Mouse (Mus musculus): ENCODE data around the gene Lasp1. TPM values are rescaled to one million over a fixed set of nuclear protein-coding genes. Genes with fewer than 3 reads are reported as not detected.

The Lasp1 gene
- polyA plus RNA-seq, 1 experiment from 2014 or later = 84.0 TPM

- 66% methylated on average over 11 of the region's 11 CpGs for WGBS
- TF ChIP-seq CTCF (IDR thresholded peaks at IDR 0.05; ENCODE audit: low read depth) (no peak), EP300 (optimal IDR thresholded peaks at IDR 0.05) (no peak)
- DNase-seq (ENCODE audit: low spot score) (no peak), ATAC-seq (ENCODE audit: low FRiP score, low TSS enrichment) (no peak)
- Histone ChIP-seq H3K4me3 (ENCODE audit: low read depth, low read length) (no peak overlapping the region), H3K4me2 (replicated peaks; ENCODE audit: low read depth) (no peak overlapping the region), H3K27ac (replicated peaks) (peak overlapping the region; percentile 56; the same call in 1 of the 2 replicates), H3K36me3 (ENCODE audit: control insufficient read depth, insufficient read depth, low read length) (peaks cover 2% of the 10 kb centered on the region; the same call in 1 of the 2 replicates), H3K4me1 (replicated peaks; ENCODE audit: control insufficient read depth, insufficient read depth) (peaks cover 13% of the 10 kb centered on the region), H3K9me3 (ENCODE audit: control insufficient read depth, low read length) (no peaks in the 10 kb centered on the region), H3K9ac (ENCODE audit: low read length) (peak overlapping the region; percentile 13; the same call in 1 of the 2 replicates), H3K27me3 (ENCODE audit: control insufficient read depth, insufficient read depth, low read length) (no peaks in the 10 kb centered on the region)
Observed at GRCm38 (mm10) chr11:97815736-97816135, 16.9 kb downstream of the Lasp1 start.

GRCm38 (mm10) chr11:97816176-97816575, 17.4 kb downstream of the Lasp1 start:
- peaks cover 13% of the 10 kb centered on the region for H3K4me1 ChIP-seq (replicated peaks; ENCODE audit: control insufficient read depth, insufficient read depth)
- H3K9me3 ChIP-seq (ENCODE audit: control insufficient read depth, low read length) = no peaks in the 10 kb centered on the region
- 47% methylated on average over 5 of the region's 5 CpGs for WGBS
- H3K27ac ChIP-seq (replicated peaks) = peak overlapping the region; percentile 56
- H3K9ac ChIP-seq (ENCODE audit: low read length) = no peak overlapping the region
- no peak overlapping the region for H3K4me2 ChIP-seq (replicated peaks; ENCODE audit: low read depth)
- peaks cover 2% of the 10 kb centered on the region; the same call in 1 of the 2 replicates for H3K36me3 ChIP-seq (ENCODE audit: control insufficient read depth, insufficient read depth, low read length)
- DNase-seq (ENCODE audit: low spot score) (no peak), ATAC-seq (ENCODE audit: low FRiP score, low TSS enrichment) (no peak)
- H3K27me3 ChIP-seq (ENCODE audit: control insufficient read depth, insufficient read depth, low read length) = no peaks in the 10 kb centered on the region
- TF ChIP-seq CTCF (IDR thresholded peaks at IDR 0.05; ENCODE audit: low read depth) = no peak
- no peak for TF ChIP-seq EP300 (optimal IDR thresholded peaks at IDR 0.05)
- no peak overlapping the region for H3K4me3 ChIP-seq (ENCODE audit: low read depth, low read length)

DNA sequence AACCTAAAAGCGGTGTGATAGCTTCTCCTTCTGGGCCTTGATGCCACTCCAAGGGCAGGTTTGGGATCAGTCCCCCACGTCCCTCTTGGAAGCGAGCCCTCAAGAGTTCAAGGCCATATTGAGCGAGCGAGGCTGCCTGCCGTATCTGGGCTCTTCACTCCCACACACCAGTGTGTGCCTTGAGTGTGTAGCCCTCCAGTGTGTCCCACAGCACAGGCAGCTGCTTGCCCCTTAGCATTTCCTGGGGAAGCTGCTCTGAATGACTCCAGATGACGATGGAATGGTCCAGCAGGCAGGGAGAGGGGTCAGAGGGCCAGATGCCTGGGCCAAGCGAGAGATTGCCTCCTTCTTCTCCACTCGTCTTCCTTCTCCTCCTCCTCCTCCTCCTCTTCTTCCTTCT, 18.1 kb downstream of the Lasp1 start:
- TF ChIP-seq CTCF (IDR thresholded peaks at IDR 0.05; ENCODE audit: low read depth) (no peak), EP300 (optimal IDR thresholded peaks at IDR 0.05) (no peak)
- no peak overlapping the region for H3K9ac ChIP-seq (ENCODE audit: low read length)
- no peaks in the 10 kb centered on the region for H3K9me3 ChIP-seq (ENCODE audit: control insufficient read depth, low read length)
- no peak for ATAC-seq (ENCODE audit: low FRiP score, low TSS enrichment)
- H3K4me3 ChIP-seq (ENCODE audit: low read depth, low read length) = no peak overlapping the region
- H3K36me3 ChIP-seq (ENCODE audit: control insufficient read depth, insufficient read depth, low read length) = peaks cover 6% of the 10 kb centered on the region; the same call in 1 of the 2 replicates
- H3K4me1 ChIP-seq (replicated peaks; ENCODE audit: control insufficient read depth, insufficient read depth) = peaks cover 13% of the 10 kb centered on the region
- DNase-seq (ENCODE audit: low spot score) = no peak
- H3K4me2 ChIP-seq (replicated peaks; ENCODE audit: low read depth) = no peak overlapping the region
- WGBS = 56% methylated on average over 9 of the region's 9 CpGs
- peak overlapping the region; percentile 63 for H3K27ac ChIP-seq (replicated peaks)
- no peaks in the 10 kb centered on the region for H3K27me3 ChIP-seq (ENCODE audit: control insufficient read depth, insufficient read depth, low read length)

DNA sequence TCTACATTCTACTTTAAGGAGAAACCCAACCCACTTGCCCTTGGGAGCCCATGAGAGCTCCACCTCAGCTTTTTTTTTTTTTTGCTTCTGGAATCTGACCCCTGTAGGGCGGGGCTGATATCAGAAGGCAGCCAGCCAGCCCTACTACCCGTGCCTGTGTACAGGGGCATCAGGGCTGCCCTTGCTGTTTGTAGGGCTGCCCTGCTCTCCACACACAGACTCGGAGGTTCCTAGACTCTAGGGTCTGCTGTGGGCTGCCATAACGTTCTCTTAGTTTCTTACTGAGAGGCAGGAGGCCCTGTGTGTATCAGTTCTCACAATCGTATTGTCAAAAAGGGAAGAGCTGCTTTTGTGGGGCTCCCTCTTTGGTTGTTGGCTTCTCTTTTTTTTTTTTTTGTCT, 18.6 kb downstream of the Lasp1 start:
- H3K4me3 ChIP-seq (ENCODE audit: low read depth, low read length) = no peak overlapping the region
- no peak overlapping the region for H3K9ac ChIP-seq (ENCODE audit: low read length)
- H3K4me1 ChIP-seq (replicated peaks; ENCODE audit: control insufficient read depth, insufficient read depth) = peaks cover 12% of the 10 kb centered on the region
- peak overlapping the region; percentile 56 for H3K27ac ChIP-seq (replicated peaks)
- 35% methylated on average over 5 of the region's 5 CpGs for WGBS
- TF ChIP-seq EP300 (optimal IDR thresholded peaks at IDR 0.05) = no peak
- no peak for TF ChIP-seq CTCF (IDR thresholded peaks at IDR 0.05; ENCODE audit: low read depth)
- peaks cover 6% of the 10 kb centered on the region; the same call in 1 of the 2 replicates for H3K36me3 ChIP-seq (ENCODE audit: control insufficient read depth, insufficient read depth, low read length)
- DNase-seq (ENCODE audit: low spot score) = peak; percentile 76
- no peak overlapping the region for H3K4me2 ChIP-seq (replicated peaks; ENCODE audit: low read depth)
- H3K27me3 ChIP-seq (ENCODE audit: control insufficient read depth, insufficient read depth, low read length) = no peaks in the 10 kb centered on the region
- peak; percentile 31 for ATAC-seq (ENCODE audit: low FRiP score, low TSS enrichment)
- no peaks in the 10 kb centered on the region for H3K9me3 ChIP-seq (ENCODE audit: control insufficient read depth, low read length)

GRCm38 (mm10) chr11:97818003-97818402, 19.2 kb downstream of the Lasp1 start:
- Histone ChIP-seq H3K9ac (ENCODE audit: low read length) (no peak overlapping the region), H3K4me1 (replicated peaks; ENCODE audit: control insufficient read depth, insufficient read depth) (peaks cover 9% of the 10 kb centered on the region)

DNA sequence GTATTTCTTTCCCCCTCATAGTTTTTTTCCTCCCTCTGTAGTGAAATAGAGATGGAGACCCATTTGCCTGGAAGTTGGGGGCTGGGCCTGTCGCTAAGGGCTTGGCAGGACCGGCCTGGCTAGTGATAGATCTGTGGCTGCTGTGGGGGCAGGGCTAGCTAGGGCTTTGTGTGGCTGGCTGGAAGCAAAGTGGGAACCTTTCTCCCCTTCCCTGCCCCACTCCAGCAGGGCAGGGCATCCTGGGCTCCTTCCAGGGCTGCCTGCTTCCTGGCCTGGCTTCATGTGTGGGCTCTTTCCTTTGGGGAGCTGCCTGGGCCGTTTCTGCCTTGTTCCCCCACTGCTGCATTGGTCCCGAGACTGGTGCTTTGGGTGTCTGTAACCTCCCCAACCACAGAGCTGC, 19.8 kb downstream of the Lasp1 start:
- H3K36me3 ChIP-seq (ENCODE audit: control insufficient read depth, insufficient read depth, low read length) = peaks cover 6% of the 10 kb centered on the region; the same call in 1 of the 2 replicates
- H3K4me3 ChIP-seq (ENCODE audit: low read depth, low read length) = no peak overlapping the region
- ATAC-seq (ENCODE audit: low FRiP score, low TSS enrichment) = peak; percentile 41; the same call in 1 of the 2 replicates
- no peak overlapping the region for H3K4me2 ChIP-seq (replicated peaks; ENCODE audit: low read depth)
- no peaks in the 10 kb centered on the region for H3K27me3 ChIP-seq (ENCODE audit: control insufficient read depth, insufficient read depth, low read length)
- peak; percentile 77 for DNase-seq (ENCODE audit: low spot score)
- no peaks in the 10 kb centered on the region for H3K9me3 ChIP-seq (ENCODE audit: control insufficient read depth, low read length)
- TF ChIP-seq EP300 (optimal IDR thresholded peaks at IDR 0.05) (no peak), CTCF (IDR thresholded peaks at IDR 0.05; ENCODE audit: low read depth) (no peak)
- peak overlapping the region; percentile 70 for H3K27ac ChIP-seq (replicated peaks)
- H3K9ac ChIP-seq (ENCODE audit: low read length) = no peak overlapping the region
- peaks cover 9% of the 10 kb centered on the region for H3K4me1 ChIP-seq (replicated peaks; ENCODE audit: control insufficient read depth, insufficient read depth)
- WGBS = 12% methylated on average over 4 of the region's 4 CpGs

More at GRCm38 (mm10) chr11:97818003-97818402, 19.2 kb downstream of the Lasp1 start:
- Histone ChIP-seq H3K27ac (replicated peaks) (peak overlapping the region; percentile 56), H3K4me2 (replicated peaks; ENCODE audit: low read depth) (no peak overlapping the region), H3K36me3 (ENCODE audit: control insufficient read depth, insufficient read depth, low read length) (peaks cover 6% of the 10 kb centered on the region; the same call in 1 of the 2 replicates), H3K4me3 (ENCODE audit: low read depth, low read length) (no peak overlapping the region), H3K9me3 (ENCODE audit: control insufficient read depth, low read length) (no peaks in the 10 kb centered on the region), H3K27me3 (ENCODE audit: control insufficient read depth, insufficient read depth, low read length) (no peaks in the 10 kb centered on the region)
- no peak for DNase-seq (ENCODE audit: low spot score)
- ATAC-seq (ENCODE audit: low FRiP score, low TSS enrichment) = no peak
- TF ChIP-seq EP300 (optimal IDR thresholded peaks at IDR 0.05) (no peak), CTCF (IDR thresholded peaks at IDR 0.05; ENCODE audit: low read depth) (no peak)
- 57% methylated on average over 6 of the region's 6 CpGs for WGBS

Measured in stomach, postnatal 0 days (tissue).